Mouse (Mus musculus) myocyte (in vitro differentiated cells): ENCODE measurements around the gene Plagl2.

Experiments used
- CEBPB ChIP-seq: IDR thresholded peaks from 2 replicates; pipeline ENCODE4 v1.6.1; 2011; ENCODE audit warnings: mild to moderate bottlenecking, moderate library complexity; ENCODE audit not compliant: poor library complexity, insufficient read depth, severe bottlenecking
- E2F4 ChIP-seq: IDR thresholded peaks from one replicate; pipeline ENCODE4 v1.6.1; 2011; ENCODE audit warnings: mild to moderate bottlenecking, control low read depth, moderate library complexity; ENCODE audit not compliant: insufficient read depth
- MYOD1 ChIP-seq, 3 experiments: IDR thresholded peaks; one replicate each; pipeline ENCODE4 v1.6.1; 2011; ENCODE audit warnings: control low read depth in 2 of 3, low read depth in 2 of 3, mild to moderate bottlenecking in 2 of 3, moderate library complexity in 1 of 3; ENCODE audit not compliant: insufficient read length in 2 of 3, control insufficient read depth in 1 of 3
- MYOG ChIP-seq, 3 experiments: IDR thresholded peaks; one replicate each; pipeline ENCODE4 v1.6.1; 2011; ENCODE audit warnings: control low read depth in 2 of 3, low read depth in 2 of 3, mild to moderate bottlenecking in 2 of 3; ENCODE audit not compliant: insufficient read length in 2 of 3, control insufficient read depth in 1 of 3, insufficient read depth in 1 of 3
- POLR2A ChIP-seq: IDR thresholded peaks from one replicate; pipeline ENCODE4 v1.6.1; 2011; ENCODE audit warnings: low read depth, mild to moderate bottlenecking, control low read depth, moderate library complexity; ENCODE audit not compliant: insufficient read length
- POLR2AphosphoS2 ChIP-seq: IDR thresholded peaks from one replicate; pipeline ENCODE4 v1.6.1; 2011; ENCODE audit warnings: low read depth, control low read depth; ENCODE audit not compliant: insufficient read length
- TCF12 ChIP-seq: IDR thresholded peaks from one replicate; pipeline ENCODE4 v1.6.1; 2011; ENCODE audit warnings: mild to moderate bottlenecking, control low read depth; ENCODE audit not compliant: poor library complexity, insufficient read depth, severe bottlenecking
- USF1 ChIP-seq: IDR thresholded peaks from one replicate; pipeline ENCODE4 v1.6.1; 2011; ENCODE audit warnings: low read depth, mild to moderate bottlenecking, control low read depth, moderate library complexity

- TF ChIP-seq USF1 (no peak), E2F4 (no peak), POLR2A (no peak), MYOG (IDR thresholded peaks at IDR 0.05; ENCODE audit: control insufficient read depth in 1 of 3, insufficient read depth in 1 of 3, insufficient read length in 2 of 3, low read depth in 2 of 3) (peak in 1 of 3 experiments; percentile 55), MYOD1 (IDR thresholded peaks at IDR 0.05; ENCODE audit: control insufficient read depth in 1 of 3, insufficient read length in 2 of 3, low read depth in 2 of 3) (peak in 2 of 3 experiments; percentile 33 to 71), POLR2AphosphoS2 (no peak), CEBPB (no peak), TCF12 (no peak)
Observed at GRCm38 (mm10) chr2:153240701-153241235, 458 bp downstream of the Plagl2 start.
